Mouse (Mus musculus): ENCODE results near the gene Cox5a.

DNA sequence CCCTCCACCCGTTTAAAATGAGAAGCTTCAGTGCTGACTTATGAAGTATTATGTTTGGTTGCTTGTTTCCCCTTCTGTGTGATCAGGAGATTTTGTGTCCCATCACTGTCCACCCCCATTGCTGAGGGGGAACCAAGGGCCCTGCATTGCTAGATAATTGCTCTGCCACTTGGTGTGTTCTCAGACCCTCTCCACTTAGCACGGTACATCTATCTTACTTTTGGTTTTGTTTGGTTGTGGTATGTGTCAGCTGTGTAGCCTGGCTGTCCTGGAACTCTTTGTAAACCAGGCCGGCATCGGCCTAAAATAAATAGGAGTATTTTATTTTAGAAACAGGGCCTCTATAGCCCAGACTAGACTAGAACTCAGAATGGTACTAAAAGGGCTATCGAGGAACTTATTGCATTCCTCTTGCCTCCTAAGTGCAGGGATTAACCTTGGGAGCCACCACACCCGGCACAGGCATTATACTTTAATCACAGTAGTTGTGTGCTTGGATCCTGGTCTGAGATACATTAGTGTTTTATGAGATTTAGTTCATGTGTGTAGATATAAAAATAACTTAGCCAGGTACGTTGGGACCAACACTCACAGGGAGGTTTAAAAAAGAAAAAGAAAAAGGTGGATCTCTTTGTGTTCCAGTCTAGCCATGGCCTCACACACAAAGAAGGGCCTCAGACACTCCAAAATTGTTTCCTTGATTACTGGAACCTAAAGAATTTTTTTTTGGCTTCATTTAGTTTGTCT, 1.2 kb downstream of the Cox5a start:
- TF ChIP-seq SIN3A (IDR thresholded peaks at IDR 0.05; ENCODE audit: low read length) (peak; percentile 66), ZC3H11A (IDR thresholded peaks at IDR 0.05; ENCODE audit: low read depth, low read length) (no peak), POLR2A (IDR thresholded peaks at IDR 0.05; ENCODE audit: low read depth, low read length) (no peak), ZNF384 (IDR thresholded peaks at IDR 0.05; ENCODE audit: low read depth, low read length) (no peak), PAX5 (IDR thresholded peaks at IDR 0.05; ENCODE audit: low read length) (no peak), HCFC1 (IDR thresholded peaks at IDR 0.05; ENCODE audit: low read depth, low read length) (no peak), EP300 (IDR thresholded peaks at IDR 0.05; ENCODE audit: low read length) (no peak), MAFK (IDR thresholded peaks at IDR 0.05; ENCODE audit: insufficient replicate concordance, low read length) (no peak), GABPA (IDR thresholded peaks at IDR 0.05; ENCODE audit: insufficient replicate concordance, low read depth, low read length) (no peak), ZKSCAN1 (IDR thresholded peaks at IDR 0.05; ENCODE audit: borderline replicate concordance, low read depth, low read length) (no peak), TCF12 (IDR thresholded peaks at IDR 0.05; ENCODE audit: low read depth, low read length) (no peak), RAD21 (IDR thresholded peaks at IDR 0.05; ENCODE audit: low read depth, low read length) (no peak)
